Mouse (Mus musculus) fibroblast of lung, adult 2 months (primary cell): ENCODE data around the gene Tsen2.

ENCODE experiments used
- DNase-seq: peaks from one replicate; pipeline ENCODE4 v3.0.0-alpha.2; 2011; ENCODE audit warnings: low read depth

Tsen2 gene

DNA sequence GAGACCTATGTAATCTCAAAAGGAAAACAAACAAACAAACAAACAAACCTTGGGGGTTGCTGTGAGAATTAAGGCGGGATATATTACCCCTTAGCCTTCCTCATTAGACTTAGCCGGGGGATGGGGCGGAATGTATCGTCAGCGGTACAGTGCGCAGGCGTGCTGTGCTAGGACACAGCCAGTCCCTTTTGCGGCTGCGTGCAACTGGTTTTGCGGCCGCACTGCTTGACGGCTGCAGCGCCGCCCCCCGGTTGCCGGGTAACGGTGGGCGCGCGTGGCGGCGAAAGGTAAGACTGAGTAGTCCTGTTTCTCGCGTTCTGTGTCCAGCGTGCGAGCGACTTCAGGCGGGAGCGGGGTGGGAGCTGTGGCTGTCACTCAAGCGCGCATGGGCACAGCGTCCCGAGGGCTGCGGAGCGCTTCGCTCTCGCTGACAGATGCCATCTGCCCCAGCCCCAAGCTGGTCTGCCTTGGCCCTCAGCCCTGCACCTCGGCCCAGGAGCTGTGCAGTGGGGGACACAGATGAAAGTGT, at the start of gene Tsen2:
TSS of gene Tsen2 (plus strand) at position 223 of the 529 bp plus-strand sequence.
- DNase-seq = peak; percentile 88

DNA sequence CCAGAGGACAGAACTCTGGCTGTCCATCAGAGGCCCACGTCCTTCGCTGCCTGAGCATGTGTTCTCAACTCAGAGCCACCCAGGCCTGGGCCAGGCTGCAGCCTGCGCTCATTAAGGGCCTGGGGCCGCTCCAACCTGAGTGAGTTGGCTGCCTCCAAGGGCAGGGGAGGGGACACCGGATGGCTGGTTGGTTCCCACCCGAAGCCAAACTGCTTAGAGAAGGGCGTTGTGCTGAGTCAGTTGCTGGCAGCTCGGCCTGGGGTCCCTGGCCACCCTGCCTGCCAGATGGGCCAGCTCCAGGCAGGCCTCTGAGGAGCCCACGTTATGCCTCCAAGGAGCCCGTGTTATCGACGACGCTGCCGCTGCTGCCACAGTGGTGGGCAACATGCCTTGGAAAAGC, 44.9 kb upstream of the Tsen2 start:
- no peak for DNase-seq

DNA sequence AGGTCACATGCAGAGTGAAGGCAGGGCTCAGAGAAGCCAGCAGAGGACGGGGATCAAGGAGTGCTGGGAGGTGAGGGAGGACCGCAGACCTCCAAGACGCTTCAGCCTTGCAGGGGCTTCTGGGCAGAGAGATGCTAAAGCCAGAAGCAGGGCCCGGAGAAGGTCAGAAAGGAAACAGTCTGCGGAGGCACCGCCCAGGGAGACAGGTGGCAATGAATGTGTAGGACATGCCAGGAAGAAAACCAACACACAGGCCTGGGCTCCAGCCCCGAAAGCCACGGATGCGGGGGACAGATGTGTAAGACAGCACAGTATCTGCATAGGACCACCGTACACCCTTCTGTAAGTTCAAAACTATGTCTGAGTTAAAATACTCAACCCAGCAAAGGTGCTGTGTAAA, 44.2 kb upstream of the Tsen2 start:
- DNase-seq = no peak

DNA sequence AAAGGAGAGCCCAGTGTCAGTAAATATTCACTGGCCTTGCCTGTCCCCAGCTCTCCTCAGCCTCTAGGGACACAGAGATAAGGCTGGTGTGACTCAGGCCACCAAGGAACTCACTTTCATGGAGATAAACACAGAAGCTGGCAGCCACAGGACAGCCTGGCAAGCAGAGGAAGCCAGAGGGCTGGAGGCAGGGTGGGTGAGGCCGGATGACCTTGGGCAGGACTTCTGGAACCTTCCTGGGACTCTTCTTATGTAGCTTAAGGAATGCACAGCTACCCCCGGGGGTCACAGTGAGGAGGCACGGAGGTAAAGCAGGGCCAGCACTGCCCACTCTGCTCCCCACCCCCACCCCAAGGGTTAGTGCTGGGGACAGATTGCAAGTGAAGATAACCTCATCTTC, 43.3 kb upstream of the Tsen2 start:
- no peak for DNase-seq

DNA sequence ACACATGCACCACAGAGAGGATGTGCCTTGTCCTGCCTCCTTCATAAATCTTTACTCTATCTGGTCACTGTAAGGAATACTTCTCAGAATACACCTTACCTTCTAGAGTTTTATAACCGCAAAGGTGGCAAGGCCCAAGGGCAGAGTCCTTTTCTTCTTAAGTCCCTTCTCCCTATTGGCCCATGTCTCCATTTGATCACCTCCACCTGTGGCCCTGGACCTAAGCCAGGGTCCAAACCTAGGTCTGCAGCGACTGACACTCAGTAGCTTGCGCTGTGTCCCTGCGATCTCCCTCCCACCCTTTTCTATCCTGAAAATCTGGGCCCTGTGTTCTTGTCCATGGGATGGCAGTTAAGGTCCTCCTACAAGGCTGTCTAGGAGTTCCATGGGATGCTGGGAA, 41.4 kb upstream of the Tsen2 start:
- no peak for DNase-seq

DNA sequence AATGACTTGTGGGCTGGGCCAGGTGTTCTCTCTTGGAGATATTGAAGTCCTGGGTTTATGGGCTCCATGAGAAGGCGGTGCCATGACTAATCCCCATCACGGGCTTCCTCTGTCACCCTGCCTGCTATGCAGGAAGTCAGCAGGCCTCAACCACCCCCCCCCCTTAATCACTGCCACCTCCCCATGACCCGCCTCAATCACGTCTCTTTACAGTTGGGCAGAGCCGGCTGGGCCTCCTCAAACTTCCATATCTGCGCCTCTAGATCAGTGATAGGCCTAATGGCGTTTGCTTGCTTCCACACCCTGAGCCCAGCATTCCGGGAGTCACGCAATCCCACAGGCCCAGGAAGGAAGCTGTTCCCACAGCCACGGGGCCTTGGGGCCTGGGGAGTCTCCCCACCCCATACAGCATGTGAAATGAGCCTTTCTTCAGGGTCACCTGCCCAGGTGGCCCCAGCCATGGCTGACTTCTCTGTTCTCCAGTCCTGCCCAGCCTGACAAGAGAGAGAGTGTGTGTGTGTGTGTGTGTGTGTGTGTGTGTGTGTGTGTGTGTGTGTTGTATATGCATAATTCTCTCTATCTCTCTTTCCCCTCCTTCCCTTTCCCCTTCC, 40.8 kb upstream of the Tsen2 start:
- no peak for DNase-seq

DNA sequence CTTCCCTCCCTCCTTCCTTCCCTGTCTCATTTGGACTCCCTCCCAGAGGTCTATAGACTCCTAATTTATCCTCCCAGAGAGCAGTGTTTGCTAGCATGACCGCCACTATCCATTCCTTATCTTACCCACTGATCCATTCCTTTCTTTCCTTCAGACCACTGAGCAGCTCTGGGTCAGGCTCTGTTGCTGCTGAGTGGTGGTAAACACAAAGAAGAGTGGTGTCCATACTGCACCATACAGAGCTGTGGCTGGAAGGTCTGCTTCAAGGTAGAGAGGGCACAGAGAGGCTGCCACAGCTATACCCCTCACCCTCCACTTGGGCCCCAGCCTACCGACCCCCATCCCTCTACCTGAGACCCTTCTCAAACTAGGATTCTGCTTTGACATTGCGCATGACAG, 40.3 kb upstream of the Tsen2 start:
- no peak for DNase-seq

DNA sequence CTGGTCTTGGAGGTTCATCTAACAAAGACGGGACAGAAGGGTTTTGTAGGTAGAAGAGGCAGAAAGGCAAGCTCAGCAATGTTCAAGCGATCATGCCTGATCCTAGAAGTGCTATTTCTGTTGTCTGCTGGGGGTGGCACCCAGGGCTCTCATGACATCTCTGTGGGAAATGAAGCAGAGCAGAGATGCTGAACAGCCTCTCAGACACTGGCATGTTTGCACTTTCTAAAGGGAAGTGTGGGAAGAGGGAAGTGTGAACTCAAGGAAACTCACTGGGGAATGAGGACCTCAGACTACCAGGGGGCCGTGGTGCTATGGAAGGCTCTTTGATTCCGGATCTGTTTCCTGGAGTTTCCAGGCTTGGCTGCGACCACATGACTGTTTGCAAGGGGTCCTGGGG, 39.5 kb upstream of the Tsen2 start:
- no peak for DNase-seq

DNA sequence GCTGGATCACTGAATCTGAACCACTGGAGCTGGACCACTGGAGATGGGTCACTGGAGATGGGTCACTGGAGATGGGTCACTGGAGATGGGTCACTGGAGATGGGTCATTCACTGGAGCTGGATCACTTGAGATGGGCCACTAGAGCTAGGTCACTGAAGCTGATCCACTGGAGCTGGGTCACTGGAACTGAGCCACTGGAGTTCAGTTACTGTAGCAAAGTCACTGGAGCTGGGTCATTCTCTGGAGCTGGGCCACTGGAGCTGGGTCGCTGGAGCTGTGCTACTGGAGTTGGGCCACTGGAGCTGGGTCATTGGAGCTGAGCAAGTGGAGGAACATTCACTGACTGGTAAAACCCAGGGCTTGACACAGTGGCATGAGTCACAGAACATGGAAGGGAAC, 38.0 kb upstream of the Tsen2 start:
- DNase-seq = no peak

DNA sequence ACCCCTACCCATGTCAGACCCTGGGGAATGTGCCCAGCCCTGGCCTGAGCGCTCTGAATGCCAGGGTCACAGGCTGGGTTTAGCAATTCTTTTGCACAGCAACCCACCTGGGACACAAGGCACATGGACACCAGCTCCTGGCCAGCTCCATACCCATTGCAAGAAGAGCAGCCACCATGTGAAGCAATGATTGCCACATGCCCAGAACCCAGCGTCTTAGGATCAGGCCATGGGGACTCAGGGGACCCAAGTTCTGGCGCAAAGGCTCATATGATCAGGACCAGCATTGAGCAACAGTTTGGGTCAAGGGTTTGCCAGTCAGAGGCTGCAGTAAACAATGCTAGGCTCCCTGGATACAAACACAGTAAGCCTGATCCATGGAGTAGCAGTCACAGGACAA, 33.0 kb upstream of the Tsen2 start:
- DNase-seq = no peak

DNA sequence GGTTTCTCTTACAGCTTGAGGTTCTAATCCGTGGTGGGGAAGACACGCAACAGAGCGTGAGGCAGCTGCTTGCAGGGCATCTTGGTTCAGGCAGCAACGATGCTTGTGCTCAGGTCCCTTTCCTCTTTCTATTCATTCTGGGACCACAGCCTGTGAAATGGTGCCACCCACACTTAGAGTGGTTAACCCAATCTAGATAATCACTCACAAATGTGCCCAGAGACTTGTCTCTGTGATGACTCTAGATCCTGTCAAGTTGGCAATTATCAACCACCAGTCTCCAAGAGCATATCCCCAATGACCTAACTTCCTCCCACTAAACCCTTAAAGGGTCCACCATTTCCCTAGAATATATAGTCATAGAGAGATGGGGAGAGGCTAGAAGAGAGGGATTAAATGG, 31.3 kb upstream of the Tsen2 start:
- DNase-seq = no peak

DNA sequence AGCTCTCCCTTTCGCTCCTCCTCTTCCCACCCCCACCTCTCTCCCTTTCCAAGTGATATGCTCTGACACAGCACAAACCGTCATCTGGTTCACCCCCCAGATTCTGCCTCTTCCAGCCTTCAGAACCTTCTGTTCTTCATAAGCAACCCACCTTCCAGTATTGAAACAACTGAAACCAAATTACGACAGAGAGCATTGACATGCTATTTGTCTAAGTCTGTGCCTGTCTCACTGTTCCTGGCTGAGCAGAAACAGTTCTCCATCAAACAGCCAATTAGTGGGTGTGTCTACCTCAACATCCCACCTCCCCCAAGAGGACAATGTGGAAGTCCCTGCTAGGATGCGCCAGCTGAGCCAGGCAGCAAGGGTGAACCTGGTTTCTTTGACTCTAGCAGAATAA, 26.6 kb upstream of the Tsen2 start:
- no peak for DNase-seq

DNA sequence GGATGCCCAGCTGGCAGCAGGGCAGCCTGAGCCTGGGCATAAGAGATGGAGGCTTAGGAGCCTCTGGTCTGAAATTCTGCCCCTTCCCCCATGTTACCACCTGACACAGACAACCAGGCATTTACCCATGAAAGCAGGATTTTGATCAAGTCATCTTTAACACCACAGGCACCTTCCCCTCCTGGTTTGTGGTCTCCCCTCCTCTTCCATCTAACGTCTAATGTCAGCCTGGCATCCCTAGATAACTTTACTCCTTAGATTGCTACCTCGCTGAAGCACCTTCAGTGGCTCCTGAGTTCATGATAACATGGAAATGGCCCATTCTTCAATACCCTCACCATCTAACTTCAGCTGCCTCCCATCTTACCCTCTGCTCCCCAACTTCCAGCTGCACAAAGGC, 26.1 kb upstream of the Tsen2 start:
- no peak for DNase-seq

DNA sequence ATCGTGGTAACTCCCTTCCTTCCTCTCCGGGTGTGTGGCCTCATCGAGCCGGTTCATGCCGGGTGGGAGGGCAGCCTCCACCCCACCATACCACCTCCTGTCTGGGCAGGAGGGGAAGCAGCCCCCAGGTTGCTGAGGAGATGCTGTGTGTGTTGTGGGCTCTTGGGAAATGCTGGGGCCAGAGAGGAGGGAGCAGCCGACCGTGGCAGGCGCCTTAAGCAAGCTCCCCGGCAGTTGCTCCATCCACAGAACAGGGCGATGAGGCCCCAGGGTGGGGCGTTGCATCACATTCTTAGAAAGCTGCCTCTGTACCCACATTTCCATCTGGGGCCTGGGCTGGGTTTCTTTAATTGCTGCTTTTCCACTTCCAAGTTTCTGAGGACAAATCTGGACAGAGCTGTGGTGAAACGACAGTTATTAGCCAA, 25.2 kb upstream of the Tsen2 start:
- DNase-seq = no peak

DNA sequence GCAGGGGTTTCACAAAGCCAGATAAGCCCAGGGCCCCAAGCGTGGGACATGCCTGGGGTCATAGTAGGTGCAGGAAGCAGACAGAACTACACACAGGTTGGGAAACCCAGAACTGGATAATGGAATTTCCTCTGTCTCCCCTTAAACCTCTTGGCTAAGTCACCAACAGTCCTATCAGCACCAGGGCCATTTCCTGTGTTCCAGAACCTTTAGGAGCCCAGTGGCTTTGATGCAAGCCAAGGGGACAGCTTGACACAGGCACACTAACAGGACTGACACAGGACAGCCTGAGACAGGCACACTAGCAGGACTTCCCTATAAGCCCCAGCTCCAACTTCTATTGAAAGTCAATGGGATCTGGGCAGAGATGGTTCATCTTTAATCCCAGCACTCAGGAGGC, 22.5 kb upstream of the Tsen2 start:
- DNase-seq = no peak

DNA sequence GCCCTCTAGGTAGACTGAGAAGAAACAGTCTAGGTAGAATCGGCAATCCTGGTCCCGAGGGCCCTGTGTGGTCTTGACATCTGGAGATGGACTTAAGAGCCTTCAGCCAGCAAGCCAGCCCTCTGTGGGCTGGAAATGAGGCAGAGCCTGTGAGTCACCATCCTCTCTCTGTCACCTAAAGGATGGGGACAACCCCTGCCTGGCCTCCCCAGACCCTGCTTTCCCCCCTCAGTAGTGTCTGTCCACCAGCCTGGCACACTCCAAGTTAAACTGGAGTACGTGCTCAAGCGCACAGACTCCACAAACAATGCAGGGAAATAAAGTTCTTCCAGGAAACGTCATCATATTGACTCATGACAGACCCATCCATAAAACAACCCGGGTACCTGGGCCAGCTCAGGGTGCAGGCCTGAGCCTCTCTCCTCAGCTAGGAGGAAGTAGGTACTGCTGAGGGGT, 21.7 kb upstream of the Tsen2 start:
- no peak for DNase-seq

DNA sequence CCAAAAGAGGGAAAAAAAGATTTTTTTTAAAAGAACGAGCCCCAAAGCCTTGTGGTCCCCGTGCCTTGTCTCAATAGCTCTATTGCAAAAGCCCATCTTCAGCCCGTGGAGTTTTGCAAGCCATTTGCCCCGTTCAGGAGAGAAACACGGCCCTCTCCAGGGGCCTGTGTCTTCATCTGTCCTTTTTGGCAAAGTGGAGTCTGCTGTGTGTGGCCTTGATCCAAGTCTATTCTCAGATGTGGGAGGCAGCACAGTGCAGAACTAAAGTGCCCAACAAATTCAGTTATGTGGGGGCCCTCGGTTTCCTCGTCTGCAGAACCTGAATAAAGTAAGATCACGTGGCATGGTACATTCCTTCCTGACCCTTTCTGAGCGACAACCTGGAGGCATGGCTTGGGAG, 21.3 kb upstream of the Tsen2 start:
- DNase-seq = no peak

DNA sequence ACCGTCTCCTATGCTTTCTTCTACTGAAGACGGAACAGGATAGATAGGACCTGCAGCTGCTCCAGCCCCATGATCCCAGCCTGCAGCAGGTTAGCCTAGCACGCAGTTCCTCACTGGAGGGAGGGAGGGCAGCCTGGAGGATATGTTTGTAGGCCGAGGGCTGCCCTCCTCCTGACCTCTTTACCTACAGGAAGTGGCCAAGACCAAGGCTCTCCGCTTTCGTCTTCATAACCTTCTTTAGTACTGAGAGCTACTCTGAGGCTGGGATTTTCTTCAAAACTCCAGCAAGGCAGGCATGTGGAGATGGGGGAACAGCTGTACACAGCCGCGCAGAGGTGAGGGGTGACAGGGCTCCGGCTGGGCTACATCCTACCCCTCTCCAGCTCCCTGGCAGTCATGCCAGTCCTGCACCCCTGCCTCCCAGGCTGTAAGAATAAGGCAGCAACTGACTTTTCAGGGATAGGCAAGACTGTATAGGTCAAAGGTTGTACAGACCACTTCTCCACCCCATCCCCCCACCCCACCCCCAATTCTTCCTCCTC, 19.9 kb upstream of the Tsen2 start:
- no peak for DNase-seq

DNA sequence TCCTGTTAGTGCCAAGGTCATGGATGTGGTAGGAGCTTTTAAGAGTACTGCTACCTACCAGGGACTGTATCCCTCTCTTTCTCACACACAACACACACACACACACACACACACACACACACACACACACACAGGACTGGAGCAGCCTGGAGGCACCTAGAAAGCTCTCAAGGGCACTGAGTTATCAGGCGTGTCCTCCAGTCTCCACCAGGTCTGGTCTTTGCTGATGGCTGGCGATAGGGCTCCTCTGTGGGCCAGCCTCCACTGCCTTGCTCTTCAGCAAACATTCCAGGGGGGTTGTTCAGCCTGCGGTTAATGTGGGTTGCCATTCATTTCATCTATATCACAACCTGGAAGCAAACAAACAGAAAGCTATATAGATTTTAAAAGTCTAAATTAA, 17.0 kb upstream of the Tsen2 start:
- DNase-seq = no peak

DNA sequence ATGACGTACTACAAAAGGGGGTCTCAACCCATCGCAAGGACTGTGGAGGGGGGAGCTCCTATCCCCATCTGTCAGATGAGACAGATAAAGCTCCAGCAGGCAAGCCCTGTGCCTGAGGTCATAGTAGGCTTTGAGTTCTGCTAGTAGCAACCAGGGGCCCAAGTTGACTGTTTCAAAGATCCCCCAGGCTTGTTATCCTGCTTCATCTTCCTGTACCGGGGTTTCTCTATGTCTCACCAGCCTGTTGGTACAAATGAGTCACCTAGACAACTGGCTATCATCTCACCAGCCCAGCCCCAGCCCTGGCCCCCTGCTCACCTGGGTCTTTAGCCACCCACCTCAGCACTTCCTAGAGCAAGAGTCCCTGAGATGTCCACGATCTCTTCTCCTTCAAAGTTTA, 16.1 kb upstream of the Tsen2 start:
- DNase-seq = no peak

DNA sequence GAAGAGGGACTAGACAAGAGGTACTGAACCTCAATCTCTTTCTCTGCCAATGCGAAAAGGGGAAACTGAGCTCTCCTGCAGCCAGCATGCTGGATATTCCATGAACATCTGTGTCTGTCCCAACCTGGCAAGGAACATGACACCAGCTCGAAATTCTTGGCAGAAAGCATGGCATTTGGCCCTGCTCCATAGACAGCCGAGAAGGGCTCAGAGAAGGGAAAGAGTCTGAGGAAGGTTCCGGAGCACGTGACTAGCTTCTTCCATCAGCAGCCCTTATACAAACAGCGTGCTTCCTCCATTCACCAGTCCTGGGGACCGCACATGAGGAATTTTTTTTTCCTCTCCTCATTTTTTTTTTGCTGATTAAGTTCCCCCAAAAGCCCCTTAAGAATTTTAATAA, 9.8 kb upstream of the Tsen2 start:
- DNase-seq = no peak

DNA sequence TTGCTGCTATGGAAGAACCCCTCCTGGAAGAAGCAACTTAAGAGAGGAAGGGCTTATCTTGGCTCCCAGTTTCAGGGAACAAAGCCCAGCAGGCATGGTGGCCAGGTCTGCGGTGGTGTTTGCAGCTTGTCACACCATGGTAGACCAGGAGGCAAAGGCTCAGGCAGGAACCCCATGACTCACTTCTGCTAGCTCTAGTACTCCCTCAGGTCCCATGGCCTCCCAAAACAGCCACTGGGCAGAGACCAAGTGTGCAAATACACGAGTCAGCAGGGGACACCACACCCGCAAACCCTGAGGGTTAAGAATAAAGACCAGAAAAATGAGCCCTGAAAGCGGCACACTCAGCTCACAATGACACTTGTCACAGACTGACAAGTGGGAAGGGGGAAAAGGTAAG, 8.3 kb upstream of the Tsen2 start:
- no peak for DNase-seq

DNA sequence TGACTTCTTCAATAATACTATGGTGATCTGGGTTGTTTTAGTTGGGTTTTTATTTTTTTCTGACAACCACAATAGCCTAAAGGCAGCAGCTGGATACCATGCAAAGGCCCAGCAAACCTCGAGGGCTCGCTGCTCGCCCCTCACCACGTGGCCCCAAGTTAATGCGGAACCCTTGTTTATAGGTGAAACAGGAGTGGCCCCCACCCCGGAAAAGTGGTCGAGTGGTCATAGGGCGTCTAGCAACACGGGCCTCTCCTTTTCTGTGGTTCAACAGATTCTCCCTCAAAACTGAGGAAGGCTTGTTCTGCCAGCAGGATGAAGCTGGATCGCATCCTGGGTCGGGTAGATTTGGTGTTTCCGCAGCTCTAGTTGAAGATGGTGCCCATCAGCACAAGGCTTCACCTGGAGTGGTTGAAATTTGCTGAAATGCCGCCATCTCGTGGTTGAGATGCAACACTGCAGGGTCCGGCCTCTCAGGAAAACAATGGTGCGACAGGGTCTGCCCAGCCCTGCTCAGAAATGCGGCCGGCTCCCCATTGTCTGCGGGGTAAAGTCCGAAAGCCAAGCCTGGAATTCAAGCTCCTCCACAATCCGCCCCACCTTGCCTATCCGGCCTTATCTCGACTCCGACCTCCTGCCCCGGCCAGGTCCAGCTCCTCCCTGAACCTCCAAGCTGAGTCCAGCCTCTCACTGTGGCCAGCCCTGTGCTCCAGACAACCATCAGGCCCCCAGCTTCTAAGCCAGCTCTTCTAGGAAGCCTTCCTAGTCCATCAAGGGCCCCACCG, 5.6 kb upstream of the Tsen2 start:
- DNase-seq = no peak
